Mouse (Mus musculus) neural tube, embryonic 14.5 days (tissue): ENCODE measurements around the gene Tjp1. TPM values are rescaled to one million over a fixed set of nuclear protein-coding genes. Genes with fewer than 3 reads are reported as not detected.

ENCODE experiments used
- polyA plus RNA-seq: library from polyadenylated mRNA; unstranded; fragments of >200 nt; fragmentation: Nextera tagmentation; extraction: Ambion mirVana; gene quantifications from 2 replicates; pipeline ENCODE4 v1.2.1, GENCODE M21; 2014

Tjp1 gene
- polyA plus RNA-seq, 1 experiment from 2014 or later: 37.0 TPM

Other genes starting within 250 kb of the Tjp1 start
- 23.4 and 25.0 TPM in 2 replicates for gene Tarsl2, start 117.1 kb upstream of the Tjp1 start, polyA plus RNA-seq
- 86.7 and 93.5 TPM in 2 replicates for gene Tm2d3, start 163.4 kb upstream of the Tjp1 start, polyA plus RNA-seq